Mouse (Mus musculus): ENCODE results near the gene Nrn1. TPM values are rescaled to one million over a fixed set of nuclear protein-coding genes. Genes with fewer than 3 reads are reported as not detected.

Nrn1 gene
- polyA plus RNA-seq, 1 experiment from 2014 or later: 0.12 TPM

GRCm38 (mm10) chr13:36714101-36714500 lies 20.8 kb downstream of the Nrn1 start:
- Histone ChIP-seq H3K36me3 (ENCODE audit: insufficient read depth) (no peaks in the 10 kb centered on the region), H3K9me3 (ENCODE audit: low read depth, low read length) (no peaks in the 10 kb centered on the region), H3K27me3 (ENCODE audit: insufficient read depth, low read length) (no peaks in the 10 kb centered on the region), H3K27ac (ENCODE audit: low read depth) (no peak overlapping the region), H3K4me1 (ENCODE audit: insufficient read depth) (no peaks in the 10 kb centered on the region), H3K4me2 (no peak overlapping the region), H3K4me3 (ENCODE audit: low read depth, low read length) (no peak overlapping the region), H3K9ac (no peak overlapping the region)
- WGBS: 52% methylated on average over 2 of the region's 2 CpGs
- ATAC-seq (ENCODE audit: insufficient read depth): no peak
- DNase-seq: no peak
- TF ChIP-seq CTCF (IDR thresholded peaks at IDR 0.05; ENCODE audit: low read depth): no peak

- no peak for TF ChIP-seq CTCF (IDR thresholded peaks at IDR 0.05; ENCODE audit: low read depth)
- H3K4me3 ChIP-seq (ENCODE audit: low read depth, low read length): no peak overlapping the region
- no peak overlapping the region for H3K27ac ChIP-seq (ENCODE audit: low read depth)
- no peaks in the 10 kb centered on the region for H3K27me3 ChIP-seq (ENCODE audit: insufficient read depth, low read length)
- no peak overlapping the region for H3K4me2 ChIP-seq
- ATAC-seq (ENCODE audit: insufficient read depth): no peak
- no peak overlapping the region for H3K9ac ChIP-seq
- no peaks in the 10 kb centered on the region for H3K4me1 ChIP-seq (ENCODE audit: insufficient read depth)
- DNase-seq: no peak
- WGBS: 57% methylated on average over 3 of the region's 3 CpGs
- no peaks in the 10 kb centered on the region for H3K36me3 ChIP-seq (ENCODE audit: insufficient read depth)
- H3K9me3 ChIP-seq (ENCODE audit: low read depth, low read length): no peaks in the 10 kb centered on the region
These were observed 27.7 kb downstream of the Nrn1 start for GRCm38 (mm10) chr13:36707088-36707690.

- no peak for ATAC-seq (ENCODE audit: insufficient read depth)
- WGBS: 77% methylated on average over 8 of the region's 8 CpGs
- Histone ChIP-seq H3K36me3 (ENCODE audit: insufficient read depth) (no peaks in the 10 kb centered on the region), H3K27me3 (ENCODE audit: insufficient read depth, low read length) (no peaks in the 10 kb centered on the region), H3K27ac (ENCODE audit: low read depth) (no peak overlapping the region), H3K4me1 (ENCODE audit: insufficient read depth) (no peaks in the 10 kb centered on the region), H3K4me2 (no peak overlapping the region), H3K4me3 (ENCODE audit: low read depth, low read length) (no peak overlapping the region), H3K9me3 (ENCODE audit: low read depth, low read length) (no peaks in the 10 kb centered on the region), H3K9ac (no peak overlapping the region)
- no peak for DNase-seq
- TF ChIP-seq CTCF (IDR thresholded peaks at IDR 0.05; ENCODE audit: low read depth): no peak
These were observed 38.6 kb downstream of the Nrn1 start for GRCm38 (mm10) chr13:36696351-36696771.

GRCm38 (mm10) chr13:36695516-36696201 lies 39.3 kb downstream of the Nrn1 start:
- Histone ChIP-seq H3K27ac (ENCODE audit: low read depth) (no peak overlapping the region), H3K4me1 (ENCODE audit: insufficient read depth) (no peaks in the 10 kb centered on the region), H3K27me3 (ENCODE audit: insufficient read depth, low read length) (no peaks in the 10 kb centered on the region), H3K9me3 (ENCODE audit: low read depth, low read length) (no peaks in the 10 kb centered on the region), H3K4me2 (no peak overlapping the region), H3K9ac (no peak overlapping the region), H3K4me3 (ENCODE audit: low read depth, low read length) (no peak overlapping the region), H3K36me3 (ENCODE audit: insufficient read depth) (no peaks in the 10 kb centered on the region)
- no peak for DNase-seq
- TF ChIP-seq CTCF (IDR thresholded peaks at IDR 0.05; ENCODE audit: low read depth): no peak
- WGBS: 50% methylated on average over 7 of the region's 7 CpGs
- no peak for ATAC-seq (ENCODE audit: insufficient read depth)

- Histone ChIP-seq H3K36me3 (ENCODE audit: insufficient read depth) (no peaks in the 10 kb centered on the region), H3K4me2 (no peak overlapping the region), H3K27ac (ENCODE audit: low read depth) (no peak overlapping the region), H3K27me3 (ENCODE audit: insufficient read depth, low read length) (no peaks in the 10 kb centered on the region), H3K9ac (no peak overlapping the region), H3K4me1 (ENCODE audit: insufficient read depth) (no peaks in the 10 kb centered on the region), H3K9me3 (ENCODE audit: low read depth, low read length) (no peaks in the 10 kb centered on the region), H3K4me3 (ENCODE audit: low read depth, low read length) (no peak overlapping the region)
- no peak for ATAC-seq (ENCODE audit: insufficient read depth)
- 67% methylated on average over 4 of the region's 4 CpGs for WGBS
- no peak for TF ChIP-seq CTCF (IDR thresholded peaks at IDR 0.05; ENCODE audit: low read depth)
- no peak for DNase-seq
These were observed 51.4 kb downstream of the Nrn1 start for GRCm38 (mm10) chr13:36683581-36683980.

- no peak overlapping the region for H3K4me3 ChIP-seq (ENCODE audit: low read depth, low read length)
- H3K36me3 ChIP-seq (ENCODE audit: insufficient read depth): no peaks in the 10 kb centered on the region
- no peaks in the 10 kb centered on the region for H3K9me3 ChIP-seq (ENCODE audit: low read depth, low read length)
- no peak for TF ChIP-seq CTCF (IDR thresholded peaks at IDR 0.05; ENCODE audit: low read depth)
- no peak for ATAC-seq (ENCODE audit: insufficient read depth)
- 84% methylated on average over 8 of the region's 8 CpGs for WGBS
- no peak overlapping the region for H3K27ac ChIP-seq (ENCODE audit: low read depth)
- no peaks in the 10 kb centered on the region for H3K27me3 ChIP-seq (ENCODE audit: insufficient read depth, low read length)
- DNase-seq: no peak
- no peaks in the 10 kb centered on the region for H3K4me1 ChIP-seq (ENCODE audit: insufficient read depth)
- no peak overlapping the region for H3K9ac ChIP-seq
- no peak overlapping the region for H3K4me2 ChIP-seq
These were observed 54.1 kb downstream of the Nrn1 start for GRCm38 (mm10) chr13:36680690-36681355.

- Histone ChIP-seq H3K9ac (no peak overlapping the region), H3K4me2 (no peak overlapping the region), H3K4me1 (ENCODE audit: insufficient read depth) (no peaks in the 10 kb centered on the region), H3K27me3 (ENCODE audit: insufficient read depth, low read length) (no peaks in the 10 kb centered on the region), H3K9me3 (ENCODE audit: low read depth, low read length) (no peaks in the 10 kb centered on the region), H3K4me3 (ENCODE audit: low read depth, low read length) (no peak overlapping the region), H3K27ac (ENCODE audit: low read depth) (no peak overlapping the region), H3K36me3 (ENCODE audit: insufficient read depth) (no peaks in the 10 kb centered on the region)
- ATAC-seq (ENCODE audit: insufficient read depth) (no peak), DNase-seq (no peak)
- TF ChIP-seq CTCF (IDR thresholded peaks at IDR 0.05; ENCODE audit: low read depth): no peak
- 69% methylated on average over 1 of the region's 1 CpGs for WGBS
These were observed 55.6 kb downstream of the Nrn1 start for GRCm38 (mm10) chr13:36679345-36679744.

Data from lung, embryonic 14.5 days (tissue).